Mouse (Mus musculus) heart, embryonic 12.5 days (tissue): ENCODE data around the gene Slc24a3. TPM values are rescaled to one million over a fixed set of nuclear protein-coding genes. Genes with fewer than 3 reads are reported as not detected.

Experiments
- ATAC-seq: fragments of 200-750 bp; cut with Nextera tagmentation; 2 replicates; pipeline ENCODE4 v1.8.0; 2017; ENCODE audit warnings: moderate TSS enrichment, moderate library complexity; ENCODE audit not compliant: insufficient number of reproducible peaks, low FRiP score
- H3K27ac ChIP-seq: fragments of 300-500 bp; sonication (generic); 2 replicates; pipeline ENCODE4 v1.5.1; 2016; ENCODE audit warnings: mild to moderate bottlenecking, moderate library complexity; ENCODE audit not compliant: poor library complexity, severe bottlenecking
- H3K27me3 ChIP-seq: fragments of 300-500 bp; sonication (generic); replicated peaks from 2 replicates; pipeline ENCODE4 v1.6.1; 2016; ENCODE audit warnings: mild to moderate bottlenecking, moderate library complexity
- H3K36me3 ChIP-seq: fragments of 300-500 bp; sonication (generic); 2 replicates; pipeline ENCODE4 v1.6.1; 2016; ENCODE audit warnings: mild to moderate bottlenecking, moderate library complexity
- H3K4me1 ChIP-seq: fragments of 300-500 bp; sonication (generic); replicated peaks from 2 replicates; pipeline ENCODE4 v1.6.1; 2016; ENCODE audit warnings: mild to moderate bottlenecking
- H3K4me2 ChIP-seq: fragments of 300-500 bp; sonication (generic); 2 replicates; pipeline ENCODE4 v1.6.1; 2016; ENCODE audit warnings: mild to moderate bottlenecking, moderate library complexity
- H3K4me3 ChIP-seq: fragments of 300-500 bp; sonication (generic); 2 replicates; pipeline ENCODE4 v1.5.1; 2016; ENCODE audit warnings: mild to moderate bottlenecking
- H3K9ac ChIP-seq: fragments of 300-500 bp; sonication (generic); 2 replicates; pipeline ENCODE4 v1.6.1; 2016; ENCODE audit warnings: mild to moderate bottlenecking, moderate library complexity
- H3K9me3 ChIP-seq: fragments of 300-500 bp; sonication (generic); replicated peaks from 2 replicates; pipeline ENCODE4 v1.6.1; 2016; ENCODE audit warnings: mild to moderate bottlenecking, moderate library complexity
- WGBS: fragments of 180-500 bp; shearing (Covaris S2); methylation state at CpG from one replicate; pipeline ENCODE4 v1.1.7; 2016; 5-methylcytosine and 5-hydroxymethylcytosine counted together
- polyA plus RNA-seq: library from polyadenylated mRNA; unstranded; fragments of >200 nt; fragmentation: Nextera tagmentation; extraction: Ambion mirVana; gene quantifications from 2 replicates; pipeline ENCODE4 v1.2.1, GENCODE M21; 2016

Gene Slc24a3
- polyA plus RNA-seq, 1 experiment from 2014 or later: 2.9 TPM

GRCm38 (mm10) chr2:145288501-145288900, 120.9 kb downstream of the Slc24a3 start:
- WGBS: 65% methylated on average over 1 of the region's 1 CpGs
- ATAC-seq: no peak
- H3K36me3 ChIP-seq: no peaks in the 10 kb centered on the region
- no peaks in the 10 kb centered on the region for H3K27me3 ChIP-seq
- H3K4me3 ChIP-seq: no peak overlapping the region
- no peak overlapping the region for H3K9ac ChIP-seq
- no peaks in the 10 kb centered on the region for H3K9me3 ChIP-seq
- no peak overlapping the region for H3K4me2 ChIP-seq
- H3K27ac ChIP-seq: no peak overlapping the region
- no peaks in the 10 kb centered on the region for H3K4me1 ChIP-seq

GRCm38 (mm10) chr2:145291473-145291872, 123.9 kb downstream of the Slc24a3 start:
- WGBS: 29% methylated on average over 2 of the region's 2 CpGs
- Histone ChIP-seq H3K27me3 (no peaks in the 10 kb centered on the region), H3K9ac (no peak overlapping the region), H3K27ac (no peak overlapping the region), H3K4me3 (no peak overlapping the region), H3K4me2 (no peak overlapping the region), H3K9me3 (no peaks in the 10 kb centered on the region), H3K36me3 (no peaks in the 10 kb centered on the region), H3K4me1 (no peaks in the 10 kb centered on the region)
- no peak for ATAC-seq

GRCm38 (mm10) chr2:145292196-145292595, 124.6 kb downstream of the Slc24a3 start:
- ATAC-seq: no peak
- 97% methylated on average over 1 of the region's 1 CpGs for WGBS

GRCm38 (mm10) chr2:145292816-145293215, 125.3 kb downstream of the Slc24a3 start:
- Histone ChIP-seq H3K4me3 (no peak overlapping the region), H3K36me3 (no peaks in the 10 kb centered on the region), H3K27me3 (no peaks in the 10 kb centered on the region), H3K27ac (no peak overlapping the region), H3K9ac (no peak overlapping the region), H3K9me3 (no peaks in the 10 kb centered on the region), H3K4me1 (no peaks in the 10 kb centered on the region), H3K4me2 (no peak overlapping the region)
- ATAC-seq: no peak
- 63% methylated on average over 1 of the region's 1 CpGs for WGBS

More at GRCm38 (mm10) chr2:145292196-145292595, 124.6 kb downstream of the Slc24a3 start:
- H3K27ac ChIP-seq: no peak overlapping the region
- H3K9ac ChIP-seq: no peak overlapping the region
- H3K4me3 ChIP-seq: no peak overlapping the region
- no peaks in the 10 kb centered on the region for H3K27me3 ChIP-seq
- no peak overlapping the region for H3K4me2 ChIP-seq
- H3K36me3 ChIP-seq: no peaks in the 10 kb centered on the region
- no peaks in the 10 kb centered on the region for H3K4me1 ChIP-seq
- no peaks in the 10 kb centered on the region for H3K9me3 ChIP-seq

GRCm38 (mm10) chr2:145296906-145297305, 129.4 kb downstream of the Slc24a3 start:
- Histone ChIP-seq H3K27ac (no peak overlapping the region), H3K36me3 (no peaks in the 10 kb centered on the region), H3K4me2 (no peak overlapping the region), H3K27me3 (no peaks in the 10 kb centered on the region), H3K4me1 (peaks cover 4% of the 10 kb centered on the region; the same call in 1 of the 2 replicates), H3K4me3 (no peak overlapping the region), H3K9ac (no peak overlapping the region), H3K9me3 (no peaks in the 10 kb centered on the region)
- 84% methylated on average over 1 of the region's 1 CpGs for WGBS
- no peak for ATAC-seq

GRCm38 (mm10) chr2:145299914-145300699, 132.6 kb downstream of the Slc24a3 start:
- H3K27ac ChIP-seq: no peak overlapping the region
- no peaks in the 10 kb centered on the region for H3K36me3 ChIP-seq
- WGBS: 53% methylated on average over 5 of the region's 5 CpGs
- no peak overlapping the region for H3K4me3 ChIP-seq
- no peak overlapping the region for H3K4me2 ChIP-seq
- H3K4me1 ChIP-seq: peaks cover 4% of the 10 kb centered on the region; the same call in 1 of the 2 replicates
- H3K9ac ChIP-seq: no peak overlapping the region
- ATAC-seq: no peak
- no peaks in the 10 kb centered on the region for H3K9me3 ChIP-seq
- H3K27me3 ChIP-seq: no peaks in the 10 kb centered on the region

- no peak for ATAC-seq
- Histone ChIP-seq H3K36me3 (no peaks in the 10 kb centered on the region), H3K9me3 (no peaks in the 10 kb centered on the region), H3K4me2 (no peak overlapping the region), H3K4me3 (no peak overlapping the region), H3K27me3 (no peaks in the 10 kb centered on the region), H3K4me1 (no peaks in the 10 kb centered on the region), H3K27ac (no peak overlapping the region), H3K9ac (no peak overlapping the region)
- WGBS: 47% methylated on average over 2 of the region's 2 CpGs
Measured at GRCm38 (mm10) chr2:145307231-145307883, 139.8 kb downstream of the Slc24a3 start.

GRCm38 (mm10) chr2:145318916-145319315, 151.4 kb downstream of the Slc24a3 start:
- no peak for ATAC-seq
- 37% methylated on average over 2 of the region's 2 CpGs for WGBS

GRCm38 (mm10) chr2:145321287-145321686, 153.7 kb downstream of the Slc24a3 start:
- 80% methylated on average over 3 of the region's 3 CpGs for WGBS
- no peak overlapping the region for H3K27ac ChIP-seq
- no peak overlapping the region for H3K4me3 ChIP-seq
- peaks cover 8% of the 10 kb centered on the region; the same call in 1 of the 2 replicates for H3K4me1 ChIP-seq
- no peak overlapping the region for H3K9ac ChIP-seq
- H3K27me3 ChIP-seq: no peaks in the 10 kb centered on the region
- ATAC-seq: no peak
- H3K9me3 ChIP-seq: no peaks in the 10 kb centered on the region
- H3K4me2 ChIP-seq: no peak overlapping the region
- no peaks in the 10 kb centered on the region for H3K36me3 ChIP-seq

More at GRCm38 (mm10) chr2:145318916-145319315, 151.4 kb downstream of the Slc24a3 start:
- Histone ChIP-seq H3K9ac (no peak overlapping the region), H3K36me3 (no peaks in the 10 kb centered on the region), H3K27ac (no peak overlapping the region), H3K4me3 (no peak overlapping the region), H3K4me1 (no peaks in the 10 kb centered on the region), H3K4me2 (no peak overlapping the region), H3K9me3 (no peaks in the 10 kb centered on the region), H3K27me3 (no peaks in the 10 kb centered on the region)

- Histone ChIP-seq H3K27ac (no peak overlapping the region), H3K4me3 (no peak overlapping the region), H3K9ac (no peak overlapping the region), H3K36me3 (no peaks in the 10 kb centered on the region), H3K4me1 (peaks cover 10% of the 10 kb centered on the region; the same call in 1 of the 2 replicates), H3K27me3 (no peaks in the 10 kb centered on the region), H3K4me2 (no peak overlapping the region), H3K9me3 (no peaks in the 10 kb centered on the region)
- ATAC-seq: no peak
Measured at GRCm38 (mm10) chr2:145321755-145322154, 154.2 kb downstream of the Slc24a3 start.

GRCm38 (mm10) chr2:145324477-145324876, 156.9 kb downstream of the Slc24a3 start:
- no peak for ATAC-seq
- no peak overlapping the region for H3K9ac ChIP-seq
- H3K9me3 ChIP-seq: no peaks in the 10 kb centered on the region
- no peaks in the 10 kb centered on the region for H3K36me3 ChIP-seq
- no peak overlapping the region for H3K27ac ChIP-seq
- H3K4me3 ChIP-seq: no peak overlapping the region
- H3K4me2 ChIP-seq: no peak overlapping the region
- peaks cover 10% of the 10 kb centered on the region; the same call in 1 of the 2 replicates for H3K4me1 ChIP-seq
- no peaks in the 10 kb centered on the region for H3K27me3 ChIP-seq
- WGBS: 71% methylated on average over 3 of the region's 3 CpGs
